Mouse (Mus musculus): ENCODE results near the gene Stx4a. TPM values are rescaled to one million over a fixed set of nuclear protein-coding genes. Genes with fewer than 3 reads are reported as not detected.
"Not testable (repeated sequence)": the region's sequence is repeated elsewhere in the genome, so short reads cannot be mapped to it uniquely, and the experiment has no call there.

Gene Stx4a
- polyA plus RNA-seq, 1 experiment = 64.0 TPM

GRCm38 (mm10) chr7:127895442-127895841 lies 71.3 kb downstream of the Stx4a start, which contains the start of the genes Gm21974 and Vkorc1:
Gm21974 (minus strand) TSS chr7:127895454.
Vkorc1 (minus strand) TSS chr7:127895617.
- WGBS = 1% methylated on average over 26 of the region's 26 CpGs
- DNase-seq (ENCODE audit: low read depth, low spot score) = peak; percentile 85

DNA sequence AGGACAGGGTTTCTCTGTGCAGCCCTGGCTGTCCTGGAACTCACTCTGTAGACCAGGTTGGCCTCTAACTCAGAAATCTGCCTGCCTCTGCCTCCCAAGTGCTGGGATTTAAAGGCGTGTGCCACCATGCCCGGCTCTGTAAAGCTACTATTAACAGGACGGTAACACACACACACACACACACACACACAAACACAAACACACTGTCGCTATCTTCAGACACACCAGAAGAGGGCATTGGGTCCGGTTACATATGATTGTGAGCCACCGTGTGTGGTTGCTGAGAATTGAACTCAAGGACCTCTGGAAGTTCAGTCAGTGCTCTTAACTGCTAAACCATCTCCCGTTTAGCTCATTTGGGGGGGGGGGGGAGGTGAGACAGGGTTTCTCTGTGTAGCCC lies 71.8 kb downstream of the Stx4a start:
- WGBS = 51% methylated on average over 7 of the region's 7 CpGs
- not testable (repeated sequence) for DNase-seq (ENCODE audit: low read depth, low spot score)

GRCm38 (mm10) chr7:127896384-127896783 lies 72.3 kb downstream of the Stx4a start:
- no peak for DNase-seq (ENCODE audit: low read depth, low spot score)
- WGBS = 63% methylated on average over 13 of the region's 13 CpGs

DNA sequence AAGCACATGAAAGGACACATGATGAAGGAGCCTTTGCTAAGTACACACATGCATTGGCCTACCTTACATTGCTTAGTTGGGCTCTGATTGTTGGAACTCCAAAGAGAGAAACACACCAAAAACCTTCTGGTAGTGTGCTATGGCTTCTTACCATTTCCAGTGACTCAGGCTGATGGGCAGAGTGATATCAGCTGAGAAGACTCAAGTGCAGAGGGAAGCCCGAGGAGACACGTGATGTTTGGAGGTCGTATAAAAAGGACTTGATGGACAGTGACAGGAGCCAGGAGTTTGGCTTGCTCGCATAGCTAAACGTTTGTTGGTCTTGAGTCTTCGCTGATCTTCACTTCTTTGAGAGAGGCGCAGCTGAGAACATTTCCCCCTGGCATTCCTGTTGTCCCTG lies 73.4 kb downstream of the Stx4a start:
- WGBS = 90% methylated on average over 7 of the region's 7 CpGs
- DNase-seq (ENCODE audit: low read depth, low spot score) = no peak

DNA sequence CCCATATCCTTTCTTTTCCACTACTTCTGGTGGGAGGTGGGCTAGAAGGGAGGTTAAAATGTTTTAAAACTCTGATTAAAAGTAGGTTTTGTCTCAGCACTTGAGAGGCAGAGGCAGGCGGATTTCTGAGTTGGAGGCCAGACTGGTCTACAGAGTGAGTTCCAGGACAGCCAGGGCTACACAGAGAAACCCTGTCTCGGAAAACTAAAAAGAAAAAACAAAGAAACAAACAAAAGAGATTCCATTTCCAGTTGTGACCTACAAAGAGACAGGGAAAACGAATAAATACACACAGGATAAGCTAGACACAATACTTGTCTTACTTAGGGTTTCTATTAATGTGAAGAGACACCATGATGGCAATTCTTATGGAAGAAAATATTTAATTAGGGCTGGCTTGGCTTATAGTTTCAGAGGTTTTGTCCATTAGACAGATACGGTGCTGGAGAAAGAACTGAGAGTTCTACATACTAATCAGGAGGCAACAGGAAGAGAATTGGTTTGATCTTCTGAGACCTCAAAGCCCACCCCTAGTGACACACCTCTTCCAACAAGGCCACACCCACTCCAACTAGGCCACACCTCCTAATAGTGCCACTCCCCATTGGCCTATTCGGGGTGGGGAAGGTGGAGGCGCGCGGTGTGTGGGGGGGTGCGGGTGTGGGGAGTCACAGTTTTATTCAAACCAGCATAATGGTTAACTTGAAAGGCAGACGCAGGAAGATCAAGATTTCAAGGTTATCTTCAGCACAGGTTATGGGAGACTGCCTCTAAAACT lies 74.3 kb downstream of the Stx4a start:
- 34% methylated on average over 10 of the region's 10 CpGs for WGBS
- DNase-seq (ENCODE audit: low read depth, low spot score) = no peak

Other genes starting within 250 kb of the Stx4a start
- 1.3 and 1.4 TPM in 2 replicates for gene Ccdc189, start 235.7 kb upstream of the Stx4a start, polyA plus RNA-seq (2012; rRNA removed)
- gene Rnf40, start 235.5 kb upstream of the Stx4a start, polyA plus RNA-seq (2012; rRNA removed) = 23.7 and 30.9 TPM in 2 replicates
- 5.3 and 7.6 TPM in 2 replicates for gene Zfp629, start 208.5 kb upstream of the Stx4a start, polyA plus RNA-seq (2012; rRNA removed)
- 17.5 and 21.2 TPM in 2 replicates for gene Bcl7c, start 115.4 kb upstream of the Stx4a start, polyA plus RNA-seq (2012; rRNA removed)
- gene Ctf1, start 111.6 kb upstream of the Stx4a start, polyA plus RNA-seq (2012; rRNA removed) = 3.0 and 3.4 TPM in 2 replicates
- gene Ctf2, start 92.1 kb upstream of the Stx4a start, polyA plus RNA-seq (2012; rRNA removed) = not detected in 2 replicates
- 28.6 and 34.4 TPM in 2 replicates for gene Fbxl19, start 79.8 kb upstream of the Stx4a start, polyA plus RNA-seq (2012; rRNA removed)
- 15.7 and 20.5 TPM in 2 replicates for gene Orai3, start 54.5 kb upstream of the Stx4a start, polyA plus RNA-seq (2012; rRNA removed)
- gene Setd1a, start 47.6 kb upstream of the Stx4a start, polyA plus RNA-seq (2012; rRNA removed) = 6.7 and 6.8 TPM in 2 replicates
- gene Gm49388, start 38.7 kb upstream of the Stx4a start, polyA plus RNA-seq (2012; rRNA removed) = not detected in 2 replicates
- 55.9 and 69.1 TPM in 2 replicates for gene Hsd3b7, start 23.7 kb upstream of the Stx4a start, polyA plus RNA-seq (2012; rRNA removed)
- gene Stx1b, start 255 bp downstream of the Stx4a start, polyA plus RNA-seq (2012; rRNA removed) = 1.7 and 3.1 TPM in 2 replicates
- 12.8 and 19.5 TPM in 2 replicates for gene Zfp646, start 51.9 kb downstream of the Stx4a start, polyA plus RNA-seq (2012; rRNA removed)
- 5.4 and 5.9 TPM in 2 replicates for gene Zfp668, start 52.5 kb downstream of the Stx4a start, polyA plus RNA-seq (2012; rRNA removed)
- 0.80 and 1.1 TPM in 2 replicates for gene Prss53, start 66.7 kb downstream of the Stx4a start, polyA plus RNA-seq (2012; rRNA removed)
- gene Gm21974, start 71.2 kb downstream of the Stx4a start, polyA plus RNA-seq (2012; rRNA removed) = not detected in 2 replicates
- gene Vkorc1, start 71.3 kb downstream of the Stx4a start, polyA plus RNA-seq (2012; rRNA removed) = 69.3 and 83.9 TPM in 2 replicates
- gene Bckdk, start 79.8 kb downstream of the Stx4a start, polyA plus RNA-seq (2012; rRNA removed) = 82.2 and 87.5 TPM in 2 replicates
- 14.2 and 14.8 TPM in 2 replicates for gene Kat8, start 88.2 kb downstream of the Stx4a start, polyA plus RNA-seq (2012; rRNA removed)
- gene Prss8, start 105.8 kb downstream of the Stx4a start, polyA plus RNA-seq (2012; rRNA removed) = 33.4 and 34.9 TPM in 2 replicates
- gene Prss36, start 122.4 kb downstream of the Stx4a start, polyA plus RNA-seq (2012; rRNA removed) = 3.2 and 4.4 TPM in 2 replicates
- gene Fus, start 143.2 kb downstream of the Stx4a start, polyA plus RNA-seq (2012; rRNA removed) = 187 and 218 TPM in 2 replicates
- gene Pycard, start 169.6 kb downstream of the Stx4a start, polyA plus RNA-seq (2012; rRNA removed) = 928 and 1,122 TPM in 2 replicates
- gene Trim72, start 179.7 kb downstream of the Stx4a start, polyA plus RNA-seq (2012; rRNA removed) = 6.8 and 9.8 TPM in 2 replicates
- gene Itgam, start 238.3 kb downstream of the Stx4a start, polyA plus RNA-seq (2012; rRNA removed) = 10.1 and 14.0 TPM in 2 replicates
- gene Gm49368, start 238.4 kb downstream of the Stx4a start, polyA plus RNA-seq (2012; rRNA removed) = 0.02 and 0.04 TPM in 2 replicates

Measured in large intestine, adult 2 months (tissue).